Mouse (Mus musculus) thymus, postnatal 4 days (tissue): ENCODE results near the gene Kcnab2.
A peak's percentile ranks its signal among the peaks of the same experiment; 100 is the strongest.

Experiments used
- DNase-seq: peaks from one replicate; pipeline ENCODE4 v3.0.0; 2021

The Kcnab2 gene

GRCm38 (mm10) chr4:152382528-152383252 lies 95.0 kb downstream of the Kcnab2 start:
- no peak for DNase-seq

DNA sequence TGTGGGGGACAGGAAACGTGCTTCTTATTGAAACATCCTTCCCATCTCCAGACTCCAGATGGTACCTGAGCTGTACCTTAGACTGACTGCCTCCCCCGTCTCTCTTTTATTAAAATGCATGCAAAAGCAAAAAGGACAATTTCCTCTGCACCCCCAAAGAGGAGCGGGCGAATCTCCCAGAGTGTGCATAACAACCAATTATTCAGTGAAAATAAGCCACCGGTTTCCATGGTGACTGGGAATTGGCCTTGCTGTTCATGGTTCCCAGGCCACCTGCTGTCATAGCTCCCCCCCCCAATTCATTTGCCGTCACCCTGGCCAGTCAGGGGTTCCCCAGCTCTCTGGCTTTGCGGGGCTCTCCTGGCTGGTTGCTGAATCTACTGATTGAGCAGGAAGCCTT lies 112.4 kb downstream of the Kcnab2 start:
- no peak for DNase-seq

DNA sequence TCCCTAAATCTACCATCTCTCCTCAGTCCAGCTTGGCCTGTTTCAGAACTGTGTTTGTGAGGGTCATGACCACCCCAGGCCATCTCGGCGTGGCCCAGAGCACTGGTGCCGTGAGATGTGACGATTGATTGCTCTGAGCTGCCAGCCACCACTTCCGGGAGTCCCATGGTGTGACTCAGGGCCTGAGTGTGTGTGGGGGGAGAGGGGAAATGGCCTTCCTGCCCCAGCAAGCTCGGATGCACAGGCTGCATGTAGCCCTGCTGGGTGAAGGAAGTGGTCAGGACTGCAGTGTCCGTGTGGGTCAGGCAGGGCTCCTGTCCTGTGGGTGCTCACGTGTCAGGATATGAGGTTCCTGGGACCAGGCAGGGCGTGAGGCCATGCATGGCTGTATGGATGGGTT lies 115.5 kb downstream of the Kcnab2 start:
- DNase-seq, result no peak

DNA sequence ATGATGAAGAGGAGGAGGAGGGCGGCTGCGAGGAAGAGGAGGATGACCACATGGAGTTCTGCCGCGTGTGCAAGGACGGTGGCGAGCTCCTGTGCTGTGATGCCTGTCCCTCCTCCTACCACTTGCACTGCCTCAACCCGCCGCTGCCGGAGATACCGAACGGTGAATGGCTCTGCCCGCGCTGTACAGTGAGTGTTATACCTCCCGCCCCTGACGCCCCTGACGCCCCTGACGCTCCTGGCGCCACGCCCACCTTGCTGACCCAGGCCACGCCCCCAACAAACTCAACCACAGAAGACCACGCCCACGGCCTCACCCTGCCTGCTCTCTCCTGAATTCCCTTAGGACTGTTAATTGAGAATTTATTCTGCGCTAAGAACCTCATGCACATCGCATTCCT lies 116.8 kb downstream of the Kcnab2 start:
- peak; percentile 68 for DNase-seq

DNA sequence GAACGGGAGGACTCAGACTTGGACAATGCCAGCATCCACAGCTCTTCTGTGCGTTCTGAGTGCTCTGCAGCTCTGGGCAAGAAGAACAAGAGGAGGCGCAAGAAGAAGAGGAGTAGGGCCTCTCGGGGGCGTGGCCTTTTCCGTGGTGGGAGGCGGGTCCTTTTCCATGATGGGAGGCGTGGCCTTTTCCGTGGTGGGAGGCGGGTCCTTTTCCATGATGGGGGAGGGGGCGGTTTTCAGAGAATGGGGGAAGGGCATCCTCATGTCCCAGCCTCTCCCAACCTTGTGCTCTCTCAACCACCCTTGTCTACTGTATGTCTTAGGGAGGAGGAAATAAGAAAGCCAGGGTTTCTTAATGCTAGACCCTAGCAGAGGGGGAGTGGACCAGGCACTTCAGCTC lies 118.0 kb downstream of the Kcnab2 start:
- no peak for DNase-seq

- no peak for DNase-seq
Observed at GRCm38 (mm10) chr4:152355672-152356071, 122.0 kb downstream of the Kcnab2 start.

GRCm38 (mm10) chr4:152353886-152354637 lies 123.6 kb downstream of the Kcnab2 start:
- no peak for DNase-seq

GRCm38 (mm10) chr4:152351422-152352305 lies 126.0 kb downstream of the Kcnab2 start:
- no peak for DNase-seq

- no peak for DNase-seq
Observed at GRCm38 (mm10) chr4:152350722-152351421, 126.8 kb downstream of the Kcnab2 start.

- no peak for DNase-seq
Observed at GRCm38 (mm10) chr4:152349837-152350381, 127.8 kb downstream of the Kcnab2 start.

DNA sequence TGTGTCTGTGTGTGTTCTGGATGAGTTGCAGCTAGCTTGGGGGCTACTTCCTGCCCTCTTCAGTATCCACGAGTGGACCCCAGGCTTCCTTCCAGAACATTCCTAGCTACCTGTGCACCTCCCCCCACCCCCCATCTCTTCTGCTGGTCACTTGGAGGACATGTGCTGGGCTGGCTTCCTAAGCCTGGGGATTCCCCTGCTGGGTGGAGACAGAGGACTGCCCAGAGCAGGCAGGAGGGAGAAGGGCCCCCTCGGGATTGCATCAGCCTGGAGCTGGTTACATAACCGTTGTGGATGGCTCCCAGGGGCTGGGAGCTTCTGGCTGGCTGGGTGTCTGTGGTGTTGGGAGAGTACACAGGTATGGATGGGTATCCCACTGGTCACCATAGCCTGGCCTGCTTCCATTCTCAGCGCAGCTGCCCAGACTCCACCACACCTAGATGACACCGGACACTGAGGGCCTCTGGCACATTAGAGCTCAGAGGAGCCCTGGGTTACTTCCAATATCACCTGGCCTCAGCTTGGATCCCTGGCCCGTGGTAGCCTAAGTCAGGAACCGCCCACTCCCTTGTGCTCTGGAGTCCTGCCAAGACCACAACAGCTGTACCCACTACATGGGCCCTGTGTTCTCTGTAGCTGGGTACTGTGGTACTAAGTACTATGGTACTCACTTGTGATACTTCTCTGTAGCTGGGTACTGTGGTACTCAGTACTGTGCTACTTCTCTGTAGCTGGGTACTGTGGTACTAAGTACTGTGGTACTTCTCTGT lies 132.4 kb downstream of the Kcnab2 start:
- DNase-seq, result no peak

DNA sequence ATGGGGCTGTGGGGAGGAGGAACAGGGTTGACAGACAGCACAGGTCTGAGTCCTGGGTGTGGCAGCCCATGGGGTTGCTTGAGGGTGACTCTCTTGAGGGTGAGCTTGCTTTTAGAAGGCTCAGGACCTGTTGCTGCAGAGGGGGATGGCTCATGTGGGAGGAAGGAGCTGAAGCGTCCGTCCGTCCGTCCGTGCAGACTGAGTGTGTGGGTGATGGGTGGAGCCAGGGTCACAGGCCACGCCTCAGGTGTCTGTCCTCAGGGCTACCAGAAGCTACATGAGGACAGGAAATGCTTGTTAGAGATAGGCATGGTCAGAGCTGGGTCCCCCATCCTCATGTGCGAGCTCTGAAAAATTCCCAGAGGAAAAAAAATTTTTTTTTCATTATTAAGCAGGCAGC lies 133.0 kb downstream of the Kcnab2 start:
- DNase-seq, result no peak

GRCm38 (mm10) chr4:152343296-152343695 lies 134.4 kb downstream of the Kcnab2 start:
- peak; percentile 39 for DNase-seq
